Mouse (Mus musculus) embryonic facial prominence, embryonic 14.5 days (tissue): ENCODE measurements at regions not wholly inside any gene's neighbourhood (a gene's known extent, or its start where the extent isn't known, plus 50 kb on each side); places are given as distances from the start of the nearest gene placed in this dataset.

Source experiments
- ATAC-seq: fragments of 200-750 bp; cut with Nextera tagmentation; 2 replicates; pipeline ENCODE4 v1.8.0; 2017; ENCODE audit warnings: low read depth, moderate number of reproducible peaks, moderate TSS enrichment
- DNase-seq: peaks from one replicate; pipeline ENCODE4 v3.0.0-alpha.2; 2015; ENCODE audit warnings: low spot score
- H3K27ac ChIP-seq: fragments of 300-500 bp; sonication (generic); replicated peaks from 2 replicates; pipeline ENCODE4 v1.5.1; 2014; ENCODE audit warnings: low read depth, mild to moderate bottlenecking, low read length, moderate library complexity
- H3K27me3 ChIP-seq: fragments of 300-500 bp; sonication (generic); replicated peaks from 2 replicates; pipeline ENCODE4 v1.6.1; 2014; ENCODE audit warnings: low read length; ENCODE audit not compliant: control insufficient read depth, insufficient read depth
- H3K36me3 ChIP-seq: fragments of 300-500 bp; sonication (generic); 2 replicates; pipeline ENCODE4 v1.6.1; 2014; ENCODE audit warnings: low read length, mixed read lengths; ENCODE audit not compliant: control insufficient read depth, insufficient read depth
- H3K4me1 ChIP-seq: fragments of 300-500 bp; sonication (generic); 2 replicates; pipeline ENCODE4 v1.6.1; 2014; ENCODE audit warnings: antibody characterized with exemption, low read length; ENCODE audit not compliant: control insufficient read depth, insufficient read depth
- H3K4me2 ChIP-seq: fragments of 300-500 bp; sonication (generic); 2 replicates; pipeline ENCODE4 v1.6.1; 2014; ENCODE audit warnings: low read depth, mild to moderate bottlenecking, low read length, moderate library complexity, mixed read lengths
- H3K4me3 ChIP-seq: fragments of 300-500 bp; sonication (generic); 2 replicates; pipeline ENCODE4 v1.5.1; 2014; ENCODE audit warnings: low read depth, mild to moderate bottlenecking, low read length
- H3K9ac ChIP-seq: fragments of 300-500 bp; sonication (generic); 2 replicates; pipeline ENCODE4 v1.6.1; 2014; ENCODE audit warnings: low read depth, mild to moderate bottlenecking, low read length, moderate library complexity, mixed read lengths
- H3K9me3 ChIP-seq: fragments of 300-500 bp; sonication (generic); 2 replicates; pipeline ENCODE4 v1.6.1; 2016; ENCODE audit warnings: low read length; ENCODE audit not compliant: control insufficient read depth
- WGBS: fragments of 180-500 bp; shearing (Covaris S2); extraction: QIAGEN DNeasy Blood & Tissue Kit; methylation state at CpG from one replicate; pipeline ENCODE4 v1.1.7; 2014; 5-methylcytosine and 5-hydroxymethylcytosine counted together

DNA sequence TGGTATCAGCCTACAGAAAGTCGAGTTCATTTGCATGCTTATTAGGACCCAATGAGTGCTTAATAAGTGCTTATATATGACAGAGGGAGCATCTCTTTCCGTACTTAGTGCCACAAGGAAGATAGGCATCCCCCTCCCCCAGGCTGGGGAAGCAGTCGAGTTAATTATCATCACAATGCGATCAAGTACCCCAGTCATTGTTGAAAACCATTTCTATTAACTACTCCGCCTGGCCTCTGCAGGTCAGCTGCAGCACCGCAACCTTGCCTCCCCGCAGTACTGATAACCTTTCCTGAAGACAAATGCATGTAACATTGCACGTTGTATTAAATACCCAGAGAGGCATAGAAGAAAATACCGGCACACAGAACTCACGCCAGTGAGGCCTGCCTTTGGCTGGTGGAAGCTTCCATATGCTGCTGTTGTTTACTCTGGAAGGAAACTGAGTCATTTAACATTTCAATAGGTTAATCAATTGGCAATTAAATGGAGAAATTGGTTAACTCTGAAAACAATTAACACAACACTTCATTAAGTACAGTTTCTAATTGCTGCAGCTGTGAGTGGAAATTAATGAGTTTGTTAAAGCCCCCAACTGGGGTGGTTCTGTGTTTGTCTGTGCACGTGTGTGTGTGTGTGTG is 80.6 kb upstream of the Otx2 start:
- 27% methylated on average over 11 of the region's 11 CpGs for WGBS
- H3K4me3 ChIP-seq, result no peak overlapping the region
- H3K36me3 ChIP-seq, result no peaks in the 10 kb centered on the region
- no peak overlapping the region for H3K9ac ChIP-seq
- ATAC-seq (no peak), DNase-seq (no peak)
- no peaks in the 10 kb centered on the region for H3K9me3 ChIP-seq
- no peak overlapping the region for H3K27ac ChIP-seq
- H3K27me3 ChIP-seq, result peaks cover 30% of the 10 kb centered on the region
- H3K4me1 ChIP-seq, result no peaks in the 10 kb centered on the region
- H3K4me2 ChIP-seq, result no peak overlapping the region

DNA sequence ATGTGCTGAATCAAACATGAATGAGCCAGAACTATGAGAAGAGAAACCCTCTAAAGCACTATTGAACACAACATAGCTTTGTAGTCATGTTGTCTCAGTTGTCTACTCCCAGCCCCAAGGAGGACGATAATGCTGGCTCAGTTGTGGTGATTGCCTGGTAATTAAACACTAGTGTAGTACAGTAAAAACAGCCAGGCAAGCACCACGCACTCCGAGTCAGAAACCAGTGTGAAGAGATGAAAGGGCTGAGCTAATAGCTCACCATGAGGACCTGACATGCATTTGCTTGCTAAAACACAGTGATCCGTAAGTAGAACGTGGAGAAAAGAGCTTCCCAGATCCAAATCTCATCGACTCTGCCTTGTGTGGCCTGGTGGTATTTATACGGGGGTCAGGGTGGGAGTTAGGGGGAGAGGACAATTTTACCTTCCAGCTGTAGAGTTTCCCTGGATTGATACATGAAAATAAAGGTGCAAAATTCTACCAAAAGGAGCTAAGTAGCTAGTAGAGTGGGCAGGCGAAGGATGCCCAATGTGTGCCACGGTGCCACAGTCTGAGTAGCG is 80.0 kb upstream of the Otx2 start:
- Histone ChIP-seq H3K36me3 (no peaks in the 10 kb centered on the region), H3K9me3 (no peaks in the 10 kb centered on the region), H3K4me3 (no peak overlapping the region), H3K27ac (no peak overlapping the region), H3K9ac (no peak overlapping the region), H3K4me2 (no peak overlapping the region), H3K27me3 (peaks cover 30% of the 10 kb centered on the region), H3K4me1 (no peaks in the 10 kb centered on the region)
- no peak for ATAC-seq
- 30% methylated on average over 10 of the region's 10 CpGs for WGBS
- DNase-seq, result no peak

DNA sequence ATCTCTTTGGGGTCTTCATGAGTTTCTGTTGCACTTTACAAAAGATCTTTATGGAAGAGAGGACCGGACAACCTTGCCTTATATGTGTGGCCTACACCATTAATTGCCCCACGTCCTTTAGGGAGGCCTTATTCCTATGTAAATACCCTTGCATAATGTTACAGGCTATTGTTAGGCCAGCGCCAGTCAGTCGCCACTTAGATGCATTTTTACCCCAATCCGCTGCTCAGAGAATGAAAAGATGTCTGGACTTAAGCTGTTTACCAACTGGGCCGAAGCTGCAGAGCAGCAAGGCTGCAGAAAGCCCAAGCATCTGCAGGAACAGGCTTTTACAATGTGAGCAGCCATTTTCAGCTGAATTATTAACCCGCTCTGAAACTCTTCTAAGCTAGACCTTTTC is 79.5 kb upstream of the Otx2 start:
- H3K9ac ChIP-seq, result no peak overlapping the region
- WGBS, result 53% methylated on average over 7 of the region's 7 CpGs
- DNase-seq, result no peak

DNA sequence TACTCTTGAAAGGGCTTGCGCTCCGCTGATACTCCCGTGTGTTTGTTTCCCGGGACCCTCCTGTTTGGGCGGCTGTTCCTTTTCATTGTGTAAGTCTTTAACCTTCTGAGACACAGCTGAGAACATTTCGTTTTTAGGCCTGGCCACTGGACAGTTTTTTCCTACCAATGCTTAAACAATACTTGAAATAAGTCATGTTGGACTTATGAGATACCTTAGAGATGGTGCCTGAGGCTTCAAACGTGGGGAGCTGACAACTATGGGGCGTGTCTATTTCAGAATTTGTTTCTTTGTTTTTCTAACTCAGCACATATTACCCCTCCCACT is 78.9 kb upstream of the Otx2 start:
- no peak for ATAC-seq
- Histone ChIP-seq H3K27me3 (peaks cover 30% of the 10 kb centered on the region), H3K4me2 (peak overlapping the region; percentile 45), H3K9me3 (no peaks in the 10 kb centered on the region), H3K4me1 (no peaks in the 10 kb centered on the region), H3K4me3 (peak overlapping the region; percentile 18), H3K36me3 (no peaks in the 10 kb centered on the region), H3K27ac (no peak overlapping the region), H3K9ac (no peak overlapping the region)
- WGBS, result 34% methylated on average over 8 of the region's 8 CpGs
- no peak for DNase-seq

More for the DNA sequence above, 79.5 kb upstream of the Otx2 start:
- no peak overlapping the region for H3K27ac ChIP-seq
- no peak overlapping the region for H3K4me3 ChIP-seq
- no peaks in the 10 kb centered on the region for H3K4me1 ChIP-seq
- H3K36me3 ChIP-seq, result no peaks in the 10 kb centered on the region
- ATAC-seq, result no peak
- no peaks in the 10 kb centered on the region for H3K9me3 ChIP-seq
- no peak overlapping the region for H3K4me2 ChIP-seq
- peaks cover 30% of the 10 kb centered on the region for H3K27me3 ChIP-seq

DNA sequence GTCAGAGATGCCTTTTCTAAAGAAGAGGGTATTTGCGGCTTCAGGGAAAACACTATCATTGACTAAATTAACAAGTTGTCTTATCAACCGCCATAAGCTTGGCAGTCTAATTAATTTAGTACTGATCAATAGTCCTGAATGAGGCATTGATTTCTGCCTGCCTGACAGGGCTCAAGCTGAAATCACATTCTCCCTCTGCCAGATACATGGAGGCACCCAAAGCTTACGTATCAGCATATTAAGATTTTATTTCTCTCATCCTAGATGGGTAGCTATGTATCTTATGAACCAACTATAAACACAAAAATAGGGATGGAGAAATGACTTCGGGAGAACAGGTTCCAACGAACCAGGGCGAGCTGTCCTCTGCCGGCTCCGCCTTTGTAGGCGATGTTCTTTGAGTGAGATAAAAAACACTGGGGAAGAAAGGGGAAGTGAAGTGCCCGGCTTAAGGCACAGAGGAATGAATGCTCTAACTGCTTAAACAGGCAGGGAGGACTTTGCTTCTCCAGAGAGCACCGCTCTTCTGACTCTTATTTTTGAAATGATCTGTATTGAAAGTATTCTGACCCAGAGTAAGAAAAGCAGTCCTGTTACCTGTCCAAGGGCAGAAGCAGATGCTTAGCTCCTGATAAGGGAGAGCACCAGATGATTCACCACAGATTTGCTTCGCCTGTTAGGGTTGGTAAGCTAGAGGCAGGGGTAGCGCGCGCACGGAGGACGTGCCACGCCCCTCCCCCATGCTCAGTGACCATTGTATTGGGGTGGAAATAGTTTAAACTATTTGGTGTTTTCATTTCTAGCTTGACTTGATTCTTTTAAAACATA is 78.3 kb upstream of the Otx2 start:
- Histone ChIP-seq H3K9me3 (no peaks in the 10 kb centered on the region), H3K27me3 (peaks cover 30% of the 10 kb centered on the region), H3K4me3 (peak overlapping the region; percentile 18), H3K4me1 (no peaks in the 10 kb centered on the region), H3K27ac (no peak overlapping the region), H3K9ac (no peak overlapping the region), H3K4me2 (peak overlapping the region; percentile 45), H3K36me3 (no peaks in the 10 kb centered on the region)
- DNase-seq (no peak), ATAC-seq (no peak)
- WGBS, result 15% methylated on average over 18 of the region's 18 CpGs

DNA sequence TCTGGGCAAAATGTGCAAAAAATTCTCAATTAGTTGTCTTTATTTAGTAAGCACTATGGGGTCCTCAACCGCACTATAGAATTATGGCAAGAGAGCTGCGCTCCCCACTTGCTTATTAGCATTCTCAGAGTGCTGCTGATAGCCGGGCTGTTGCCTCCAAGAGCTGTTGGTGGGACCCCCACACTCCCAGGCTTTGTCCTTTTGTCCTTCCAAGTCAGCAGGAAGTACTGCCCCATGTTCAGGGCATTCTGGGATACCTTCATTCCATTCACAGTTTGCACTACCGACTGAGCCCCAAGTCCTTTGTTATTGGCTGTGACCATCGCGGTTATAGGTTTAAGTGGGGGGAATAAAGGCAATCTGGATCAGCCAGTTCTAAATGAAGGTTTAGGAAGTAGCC is 77.4 kb upstream of the Otx2 start:
- DNase-seq (no peak), ATAC-seq (no peak)
- Histone ChIP-seq H3K27ac (no peak overlapping the region), H3K9me3 (no peaks in the 10 kb centered on the region), H3K27me3 (peaks cover 30% of the 10 kb centered on the region), H3K36me3 (no peaks in the 10 kb centered on the region), H3K9ac (no peak overlapping the region), H3K4me2 (no peak overlapping the region), H3K4me1 (no peaks in the 10 kb centered on the region), H3K4me3 (no peak overlapping the region)
- WGBS, result 30% methylated on average over 6 of the region's 6 CpGs

DNA sequence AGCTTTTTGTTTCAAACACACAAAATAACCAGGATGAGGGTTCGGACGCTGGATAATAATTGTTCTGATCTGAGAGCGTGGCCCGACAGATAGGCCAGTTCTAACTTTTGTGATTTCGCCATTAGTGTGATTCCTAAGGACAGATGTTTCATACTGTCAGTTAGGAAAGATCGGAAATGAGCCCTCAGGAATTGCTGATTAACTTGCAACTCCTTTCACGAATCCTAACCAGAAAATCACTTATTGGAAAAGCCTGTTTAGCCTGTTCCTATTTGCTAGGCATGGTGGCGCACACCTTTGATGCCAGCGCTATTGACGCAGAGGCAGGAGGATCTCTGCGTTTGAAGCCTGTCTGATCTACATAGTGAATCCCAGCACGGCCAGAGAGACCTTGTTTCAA is 75.4 kb upstream of the Otx2 start:
- Histone ChIP-seq H3K4me3 (no peak overlapping the region), H3K4me2 (no peak overlapping the region), H3K27me3 (peaks cover 25% of the 10 kb centered on the region), H3K27ac (no peak overlapping the region), H3K9me3 (no peaks in the 10 kb centered on the region), H3K4me1 (no peaks in the 10 kb centered on the region), H3K9ac (no peak overlapping the region), H3K36me3 (no peaks in the 10 kb centered on the region)
- ATAC-seq, result no peak
- no peak for DNase-seq
- 95% methylated on average over 12 of the region's 12 CpGs for WGBS

DNA sequence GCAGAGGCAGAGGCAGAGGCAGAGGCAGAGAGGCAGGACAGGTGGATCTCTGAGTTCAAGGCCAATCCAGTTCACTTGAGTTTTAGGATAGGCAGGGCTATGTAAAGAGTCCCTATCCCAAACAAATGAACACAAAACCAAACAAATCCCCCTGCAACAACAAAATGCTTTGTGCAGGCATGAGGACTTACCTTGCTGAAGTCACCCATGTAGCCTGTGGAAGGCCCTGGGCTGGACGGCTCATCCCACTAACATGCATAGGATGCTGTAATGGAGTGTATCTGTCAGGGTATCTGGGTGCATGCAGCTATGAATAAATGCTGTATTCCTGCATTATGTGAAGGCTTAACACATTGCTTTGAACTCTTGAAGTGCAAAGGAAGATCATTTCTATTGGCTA is 74.3 kb upstream of the Otx2 start:
- DNase-seq (no peak), ATAC-seq (no peak)
- Histone ChIP-seq H3K4me2 (no peak overlapping the region), H3K27me3 (peaks cover 18% of the 10 kb centered on the region), H3K4me1 (no peaks in the 10 kb centered on the region), H3K4me3 (no peak overlapping the region), H3K36me3 (no peaks in the 10 kb centered on the region), H3K27ac (no peak overlapping the region), H3K9ac (no peak overlapping the region), H3K9me3 (no peaks in the 10 kb centered on the region)
- 100% methylated on average over 1 of the region's 1 CpGs for WGBS
